Mouse (Mus musculus) megakaryocyte, embryonic 14.5 days (primary cell): ENCODE results near the gene Prkd3.

ENCODE experiments used
- FLI1 ChIP-seq: IDR thresholded peaks from 2 replicates; pipeline ENCODE4 v1.6.1; 2012; ENCODE audit warnings: low read length, inconsistent platforms, mixed read lengths
- GATA1 ChIP-seq: IDR thresholded peaks from 3 replicates; pipeline ENCODE4 v1.6.1; 2012; ENCODE audit warnings: mixed read lengths, low read length, inconsistent platforms, borderline replicate concordance

DNA sequence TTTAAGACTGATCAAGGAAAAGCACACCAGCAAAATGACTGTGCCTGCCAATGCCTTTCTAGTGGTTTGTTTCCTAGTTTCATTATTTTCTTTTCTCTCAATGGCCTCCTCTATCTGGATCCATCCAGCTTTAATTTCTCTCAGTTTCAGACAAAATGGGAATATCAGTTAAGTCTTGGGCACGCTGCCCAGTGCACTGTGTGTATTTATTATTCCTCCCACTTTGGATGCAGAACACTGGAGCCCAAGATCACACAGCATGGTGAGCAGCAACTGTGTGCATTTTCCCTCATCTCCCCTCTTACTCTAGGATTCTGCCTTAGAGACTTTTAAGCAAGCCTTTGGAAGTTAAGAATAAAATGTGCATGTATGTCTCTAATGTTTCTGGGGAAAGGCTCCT lies 56.2 kb downstream of the Prkd3 start:
- TF ChIP-seq GATA1 (no peak), FLI1 (no peak)
